Mouse (Mus musculus): Measurements from ENCODE around the gene Fam126b. TPM values are rescaled to one million over a fixed set of nuclear protein-coding genes. Genes with fewer than 3 reads are reported as not detected.
"Not testable (repeated sequence)": the region's sequence is repeated elsewhere in the genome, so short reads cannot be mapped to it uniquely, and the experiment has no call there.

Gene Fam126b
- polyA plus RNA-seq, 1 experiment from 2014 or later = 5.7 TPM

- WGBS = 86% methylated on average over 1 of the region's 1 CpGs
- H3K27ac ChIP-seq (replicated peaks) = no peak overlapping the region
Observed at GRCm38 (mm10) chr1:58610166-58610565, 24.0 kb upstream of the Fam126b start.

GRCm38 (mm10) chr1:58609591-58609990 lies 23.5 kb upstream of the Fam126b start:
- WGBS = 90% methylated on average over 5 of the region's 5 CpGs
- H3K4me1 ChIP-seq; H3K27ac ChIP-seq (replicated peaks); H3K9me3 ChIP-seq; H3K27me3 ChIP-seq (replicated peaks; ENCODE audit: low read depth, poor library complexity, severe bottlenecking); DNase-seq (ENCODE audit: low spot score); H3K4me3 ChIP-seq; H3K36me3 ChIP-seq (replicated peaks): not testable (repeated sequence)

More at GRCm38 (mm10) chr1:58610166-58610565, 24.0 kb upstream of the Fam126b start:
- no peaks in the 10 kb centered on the region for H3K27me3 ChIP-seq (replicated peaks; ENCODE audit: low read depth, poor library complexity, severe bottlenecking)
- no peak overlapping the region for H3K4me3 ChIP-seq
- H3K4me1 ChIP-seq = no peaks in the 10 kb centered on the region
- peaks cover 6% of the 10 kb centered on the region; the same call in 1 of the 2 replicates for H3K9me3 ChIP-seq
- H3K36me3 ChIP-seq (replicated peaks) = no peaks in the 10 kb centered on the region
- DNase-seq (ENCODE audit: low spot score) = no peak

GRCm38 (mm10) chr1:58603738-58604137 lies 17.6 kb upstream of the Fam126b start:
- Histone ChIP-seq H3K9me3 (peaks cover 6% of the 10 kb centered on the region; the same call in 1 of the 2 replicates), H3K27me3 (replicated peaks; ENCODE audit: low read depth, poor library complexity, severe bottlenecking) (no peaks in the 10 kb centered on the region), H3K4me3 (no peak overlapping the region), H3K27ac (replicated peaks) (no peak overlapping the region), H3K4me1 (no peaks in the 10 kb centered on the region), H3K36me3 (replicated peaks) (no peaks in the 10 kb centered on the region)
- no peak for DNase-seq (ENCODE audit: low spot score)
- 82% methylated on average over 4 of the region's 4 CpGs for WGBS

GRCm38 (mm10) chr1:58602681-58603080 lies 16.6 kb upstream of the Fam126b start:
- no peaks in the 10 kb centered on the region for H3K27me3 ChIP-seq (replicated peaks; ENCODE audit: low read depth, poor library complexity, severe bottlenecking)
- no peak for DNase-seq (ENCODE audit: low spot score)
- no peaks in the 10 kb centered on the region for H3K36me3 ChIP-seq (replicated peaks)
- no peak overlapping the region for H3K27ac ChIP-seq (replicated peaks)
- H3K9me3 ChIP-seq = peaks cover 6% of the 10 kb centered on the region; the same call in 1 of the 2 replicates
- H3K4me1 ChIP-seq = no peaks in the 10 kb centered on the region
- H3K4me3 ChIP-seq = no peak overlapping the region
- 85% methylated on average over 4 of the region's 4 CpGs for WGBS

- H3K4me1 ChIP-seq = peaks cover 17% of the 10 kb centered on the region
- DNase-seq (ENCODE audit: low spot score) = no peak
- no peaks in the 10 kb centered on the region for H3K27me3 ChIP-seq (replicated peaks; ENCODE audit: low read depth, poor library complexity, severe bottlenecking)
- H3K4me3 ChIP-seq = peak overlapping the region; percentile 93
- no peaks in the 10 kb centered on the region for H3K9me3 ChIP-seq
- WGBS = 89% methylated on average over 1 of the region's 1 CpGs
- H3K36me3 ChIP-seq (replicated peaks) = peaks cover 18% of the 10 kb centered on the region
- no peak overlapping the region for H3K27ac ChIP-seq (replicated peaks)
Observed at GRCm38 (mm10) chr1:58587491-58587890, 1.4 kb upstream of the Fam126b start.

- Histone ChIP-seq H3K36me3 (replicated peaks) (0 out of 2 replicates have a peak, but pooled peaks cover 3% of the 10 kb centered on the region), H3K9me3 (no peaks in the 10 kb centered on the region), H3K4me3 (peak overlapping the region; percentile 93), H3K27me3 (replicated peaks; ENCODE audit: low read depth, poor library complexity, severe bottlenecking) (no peaks in the 10 kb centered on the region), H3K27ac (replicated peaks) (peak overlapping the region; percentile 96), H3K4me1 (peaks cover 17% of the 10 kb centered on the region)
- 7% methylated on average over 36 of the region's 36 CpGs for WGBS
- no peak for DNase-seq (ENCODE audit: low spot score)
Observed at GRCm38 (mm10) chr1:58585373-58586170, 551 bp downstream of the Fam126b start.

- no peaks in the 10 kb centered on the region; the same call in 1 of the 2 replicates for H3K9me3 ChIP-seq
- WGBS = 84% methylated on average over 1 of the region's 1 CpGs
- 0 out of 2 replicates have a peak, but pooled peaks cover 3% of the 10 kb centered on the region for H3K36me3 ChIP-seq (replicated peaks)
- no peak for DNase-seq (ENCODE audit: low spot score)
- peaks cover 17% of the 10 kb centered on the region for H3K4me1 ChIP-seq
- H3K27me3 ChIP-seq (replicated peaks; ENCODE audit: low read depth, poor library complexity, severe bottlenecking) = no peaks in the 10 kb centered on the region
- H3K4me3 ChIP-seq = no peak overlapping the region
- H3K27ac ChIP-seq (replicated peaks) = no peak overlapping the region
Observed at GRCm38 (mm10) chr1:58584271-58584670, 1.9 kb downstream of the Fam126b start.

GRCm38 (mm10) chr1:58582611-58583010 lies 3.5 kb downstream of the Fam126b start:
- no peak overlapping the region for H3K27ac ChIP-seq (replicated peaks)
- H3K27me3 ChIP-seq (replicated peaks; ENCODE audit: low read depth, poor library complexity, severe bottlenecking) = no peaks in the 10 kb centered on the region
- WGBS = 87% methylated on average over 1 of the region's 1 CpGs
- no peak for DNase-seq (ENCODE audit: low spot score)
- no peak overlapping the region for H3K4me3 ChIP-seq
- peaks cover 17% of the 10 kb centered on the region for H3K4me1 ChIP-seq
- H3K36me3 ChIP-seq (replicated peaks) = no peaks in the 10 kb centered on the region
- H3K9me3 ChIP-seq = no peaks in the 10 kb centered on the region; the same call in 1 of the 2 replicates

GRCm38 (mm10) chr1:58579179-58579578 lies 6.9 kb downstream of the Fam126b start:
- Histone ChIP-seq H3K36me3 (replicated peaks) (no peaks in the 10 kb centered on the region), H3K4me3 (no peak overlapping the region), H3K9me3 (no peaks in the 10 kb centered on the region; the same call in 1 of the 2 replicates), H3K27me3 (replicated peaks; ENCODE audit: low read depth, poor library complexity, severe bottlenecking) (no peaks in the 10 kb centered on the region), H3K27ac (replicated peaks) (no peak overlapping the region), H3K4me1 (no peaks in the 10 kb centered on the region)
- 91% methylated on average over 2 of the region's 2 CpGs for whole genome bisulfite sequencing
- peak; percentile 17 for DNase-seq (ENCODE audit: low spot score)

- no peak overlapping the region for H3K4me3 ChIP-seq
- H3K9me3 ChIP-seq = no peaks in the 10 kb centered on the region
- DNase-seq (ENCODE audit: low spot score) = no peak
- no peaks in the 10 kb centered on the region for H3K27me3 ChIP-seq (replicated peaks; ENCODE audit: low read depth, poor library complexity, severe bottlenecking)
- no peaks in the 10 kb centered on the region for H3K4me1 ChIP-seq
- H3K36me3 ChIP-seq (replicated peaks) = no peaks in the 10 kb centered on the region
- no peak overlapping the region for H3K27ac ChIP-seq (replicated peaks)
- WGBS = 57% methylated on average over 4 of the region's 4 CpGs
Observed at GRCm38 (mm10) chr1:58570437-58570836, 15.7 kb downstream of the Fam126b start.

GRCm38 (mm10) chr1:58568456-58569130 lies 17.5 kb downstream of the Fam126b start:
- H3K9me3 ChIP-seq = no peaks in the 10 kb centered on the region
- H3K27me3 ChIP-seq (replicated peaks; ENCODE audit: low read depth, poor library complexity, severe bottlenecking) = no peaks in the 10 kb centered on the region
- 0 out of 2 replicates have a peak, but pooled peaks cover 3% of the 10 kb centered on the region for H3K36me3 ChIP-seq (replicated peaks)
- H3K27ac ChIP-seq (replicated peaks) = no peak overlapping the region
- no peaks in the 10 kb centered on the region for H3K4me1 ChIP-seq
- H3K4me3 ChIP-seq = no peak overlapping the region
- DNase-seq (ENCODE audit: low spot score) = no peak

GRCm38 (mm10) chr1:58566621-58567020 lies 19.5 kb downstream of the Fam126b start:
- no peak overlapping the region for H3K27ac ChIP-seq (replicated peaks)
- no peaks in the 10 kb centered on the region for H3K27me3 ChIP-seq (replicated peaks; ENCODE audit: low read depth, poor library complexity, severe bottlenecking)
- H3K4me1 ChIP-seq = no peaks in the 10 kb centered on the region
- no peak for DNase-seq (ENCODE audit: low spot score)
- no peak overlapping the region for H3K4me3 ChIP-seq
- H3K9me3 ChIP-seq = no peaks in the 10 kb centered on the region
- peaks cover 21% of the 10 kb centered on the region for H3K36me3 ChIP-seq (replicated peaks)

GRCm38 (mm10) chr1:58564981-58565380 lies 21.1 kb downstream of the Fam126b start:
- 85% methylated on average over 5 of the region's 5 CpGs for WGBS
- H3K27ac ChIP-seq (replicated peaks) = no peak overlapping the region
- no peaks in the 10 kb centered on the region for H3K9me3 ChIP-seq
- no peak overlapping the region for H3K4me3 ChIP-seq
- no peak for DNase-seq (ENCODE audit: low spot score)
- H3K4me1 ChIP-seq = no peaks in the 10 kb centered on the region
- peaks cover 27% of the 10 kb centered on the region for H3K36me3 ChIP-seq (replicated peaks)
- H3K27me3 ChIP-seq (replicated peaks; ENCODE audit: low read depth, poor library complexity, severe bottlenecking) = no peaks in the 10 kb centered on the region

All from embryonic facial prominence, embryonic 10.5 days (tissue).